Mouse (Mus musculus) embryonic facial prominence, embryonic 12.5 days (tissue): ENCODE measurements at regions not wholly inside any gene's neighbourhood (a gene's known extent, or its start where the extent isn't known, plus 50 kb on each side); places are given as distances from the start of the nearest gene placed in this dataset.
A peak's percentile ranks its signal among the peaks of the same experiment; 100 is the strongest.

Experiments
- ATAC-seq: fragments of 200-750 bp; cut with Nextera tagmentation; 2 replicates; pipeline ENCODE4 v1.8.0; 2017; ENCODE audit not compliant: insufficient number of reproducible peaks, insufficient read depth, low FRiP score, low TSS enrichment
- H3K27ac ChIP-seq: fragments of 300-500 bp; sonication (generic); 2 replicates; pipeline ENCODE4 v1.5.1; 2016; ENCODE audit warnings: mild to moderate bottlenecking
- H3K27me3 ChIP-seq: fragments of 300-500 bp; sonication (generic); 2 replicates; pipeline ENCODE4 v1.6.1; 2016; ENCODE audit warnings: mild to moderate bottlenecking, moderate library complexity
- H3K36me3 ChIP-seq: fragments of 300-500 bp; sonication (generic); 2 replicates; pipeline ENCODE4 v1.6.1; 2016; ENCODE audit warnings: mild to moderate bottlenecking
- H3K4me1 ChIP-seq: fragments of 300-500 bp; sonication (generic); 2 replicates; pipeline ENCODE4 v1.6.1; 2016
- H3K4me2 ChIP-seq: fragments of 300-500 bp; sonication (generic); replicated peaks from 2 replicates; pipeline ENCODE4 v1.6.1; 2016; ENCODE audit warnings: mild to moderate bottlenecking, moderate library complexity
- H3K4me3 ChIP-seq: fragments of 300-500 bp; sonication (generic); 2 replicates; pipeline ENCODE4 v1.5.1; 2016; ENCODE audit warnings: mild to moderate bottlenecking
- H3K9ac ChIP-seq: fragments of 300-500 bp; sonication (generic); 2 replicates; pipeline ENCODE4 v1.6.1; 2016; ENCODE audit warnings: mild to moderate bottlenecking, moderate library complexity
- H3K9me3 ChIP-seq: fragments of 300-500 bp; sonication (generic); 2 replicates; pipeline ENCODE4 v1.6.1; 2016; ENCODE audit warnings: mild to moderate bottlenecking, moderate library complexity
- WGBS: fragments of 180-500 bp; shearing (Covaris S2); methylation state at CpG from one replicate; pipeline ENCODE4 v1.1.7; 2016; 5-methylcytosine and 5-hydroxymethylcytosine counted together

DNA sequence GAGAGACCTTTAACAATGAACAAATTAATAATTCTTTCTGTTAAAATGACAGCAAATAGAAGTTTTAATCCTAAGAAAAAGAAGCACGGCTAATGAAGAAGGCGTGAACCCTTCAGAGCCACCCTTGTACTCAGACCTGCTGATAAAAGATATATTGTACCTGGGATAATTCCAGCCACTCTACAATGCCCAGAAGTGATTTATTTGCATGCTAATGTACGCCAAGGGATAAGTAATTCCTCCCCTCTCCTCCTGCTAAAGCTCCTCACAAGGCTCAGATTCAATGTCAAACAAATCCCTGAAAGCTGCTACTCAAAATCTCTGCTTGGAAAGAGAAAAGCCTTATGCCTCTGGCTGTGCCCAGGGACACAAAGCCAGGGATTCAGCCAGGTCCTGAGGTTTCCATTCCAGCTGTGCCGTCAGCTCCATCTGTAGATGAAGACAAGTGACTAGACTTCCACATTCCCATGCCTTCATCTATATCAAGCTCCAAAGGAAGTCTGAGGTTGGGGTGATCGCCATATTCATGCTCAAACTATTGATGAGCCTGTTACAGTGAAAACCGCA, 91.3 kb upstream of the Dcbld2 start:
- ATAC-seq = no peak
- no peaks in the 10 kb centered on the region for H3K9me3 ChIP-seq
- no peaks in the 10 kb centered on the region for H3K4me1 ChIP-seq
- no peak overlapping the region for H3K27ac ChIP-seq
- whole genome bisulfite sequencing = 73% methylated on average over 6 of the region's 6 CpGs
- no peak overlapping the region for H3K4me3 ChIP-seq
- no peaks in the 10 kb centered on the region for H3K27me3 ChIP-seq
- H3K4me2 ChIP-seq = no peak overlapping the region
- H3K36me3 ChIP-seq = no peaks in the 10 kb centered on the region
- no peak overlapping the region for H3K9ac ChIP-seq

DNA sequence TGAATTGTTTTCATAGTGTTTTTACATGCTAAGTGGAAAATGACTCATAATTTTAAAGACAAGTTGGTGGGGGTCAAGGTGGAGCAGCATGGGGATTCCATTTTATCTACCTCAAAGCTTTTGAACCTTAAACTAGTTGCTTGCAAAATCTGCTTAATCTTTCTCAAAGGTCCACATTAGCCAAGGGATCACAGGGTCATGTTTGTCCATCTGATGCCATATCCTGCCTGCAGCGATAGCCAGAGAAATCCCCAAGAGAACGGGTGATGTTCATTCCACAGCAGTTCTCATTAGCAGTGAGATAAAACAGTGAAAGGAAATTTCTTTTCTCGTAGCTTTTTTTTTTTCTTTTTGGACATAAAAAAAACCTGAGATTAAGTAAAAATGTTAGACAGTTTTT, 77.2 kb upstream of the Dcbld2 start:
- no peak overlapping the region for H3K9ac ChIP-seq
- ATAC-seq = no peak
- WGBS = 40% methylated on average over 3 of the region's 3 CpGs
- no peaks in the 10 kb centered on the region for H3K36me3 ChIP-seq
- H3K4me2 ChIP-seq = no peak overlapping the region
- H3K27ac ChIP-seq = no peak overlapping the region
- H3K4me1 ChIP-seq = no peaks in the 10 kb centered on the region
- H3K27me3 ChIP-seq = no peaks in the 10 kb centered on the region
- no peaks in the 10 kb centered on the region for H3K9me3 ChIP-seq
- no peak overlapping the region for H3K4me3 ChIP-seq

DNA sequence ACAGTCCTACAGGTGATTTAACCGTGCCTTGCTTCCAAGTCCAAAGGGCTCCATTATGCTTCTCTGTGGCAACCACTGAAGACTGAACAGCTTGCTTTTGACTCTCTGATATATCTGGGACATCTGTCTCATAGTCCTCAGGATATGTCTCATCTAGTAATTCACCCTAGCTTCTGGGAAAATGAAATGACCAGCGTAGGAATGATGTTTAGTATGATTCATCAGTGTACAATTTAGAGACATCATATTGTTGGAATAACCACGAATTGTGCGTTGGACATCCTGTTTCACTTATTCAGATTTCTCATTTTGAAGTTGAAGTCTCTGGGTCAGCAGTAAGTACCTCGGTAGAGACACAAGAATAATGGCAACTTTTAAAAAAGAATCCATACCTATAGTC, 64.3 kb upstream of the Dcbld2 start:
- H3K9me3 ChIP-seq = no peaks in the 10 kb centered on the region
- H3K4me1 ChIP-seq = peaks cover 3% of the 10 kb centered on the region; the same call in 1 of the 2 replicates
- no peak overlapping the region for H3K9ac ChIP-seq
- WGBS = 85% methylated on average over 5 of the region's 5 CpGs
- no peak overlapping the region for H3K27ac ChIP-seq
- no peak overlapping the region for H3K4me2 ChIP-seq
- H3K27me3 ChIP-seq = no peaks in the 10 kb centered on the region
- no peaks in the 10 kb centered on the region for H3K36me3 ChIP-seq
- H3K4me3 ChIP-seq = no peak overlapping the region
- ATAC-seq = no peak

DNA sequence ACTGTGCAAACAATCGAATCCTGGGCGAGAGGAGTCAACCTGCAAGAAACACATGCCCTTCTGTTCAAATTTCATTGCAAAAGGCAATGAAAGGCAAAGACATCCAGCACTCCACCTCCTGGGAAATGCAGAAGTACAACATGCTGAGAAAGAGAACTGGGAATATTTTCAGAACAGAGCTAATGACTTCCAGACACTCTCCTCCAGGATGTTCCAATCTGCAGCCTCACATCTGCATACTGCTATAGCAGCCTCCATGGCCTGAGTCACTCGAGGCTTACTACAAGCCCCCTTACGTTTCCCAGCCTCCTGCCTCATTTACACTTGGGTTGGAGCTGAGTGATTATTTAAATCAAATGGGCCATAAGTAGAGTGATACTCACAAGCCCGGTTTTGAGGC, 58.9 kb upstream of the Dcbld2 start:
- Histone ChIP-seq H3K27ac (0 out of 2 replicates have a peak overlapping the region, but pooled peaks have one; percentile 54), H3K9me3 (no peaks in the 10 kb centered on the region), H3K4me3 (no peak overlapping the region), H3K4me1 (peaks cover 14% of the 10 kb centered on the region), H3K27me3 (no peaks in the 10 kb centered on the region), H3K4me2 (0 out of 2 replicates have a peak overlapping the region, but pooled peaks have one; percentile 13), H3K36me3 (no peaks in the 10 kb centered on the region), H3K9ac (no peak overlapping the region)
- peak; percentile 72 for ATAC-seq
- WGBS = 14% methylated on average over 5 of the region's 5 CpGs

DNA sequence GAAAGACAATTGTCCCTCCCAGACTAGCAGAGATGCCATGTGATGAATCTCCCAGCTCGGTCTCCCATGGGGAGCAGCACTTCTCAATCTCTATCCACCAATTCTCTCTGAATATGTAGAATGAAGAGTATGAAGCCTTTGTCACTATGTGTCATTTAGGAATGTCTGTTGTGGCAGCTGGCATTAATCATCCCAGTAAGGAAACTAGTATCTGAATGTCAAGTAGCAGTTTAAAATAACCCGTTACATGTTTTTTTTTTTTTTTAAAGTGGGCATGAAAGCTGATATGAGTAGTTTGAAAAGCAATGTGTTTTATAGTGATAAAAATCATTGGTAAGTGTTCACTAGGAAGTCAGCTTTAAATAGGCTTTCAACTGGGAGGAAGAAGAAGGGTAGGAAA, 58.4 kb upstream of the Dcbld2 start:
- no peak for ATAC-seq
- Histone ChIP-seq H3K27ac (0 out of 2 replicates have a peak overlapping the region, but pooled peaks have one; percentile 54), H3K27me3 (no peaks in the 10 kb centered on the region), H3K4me2 (0 out of 2 replicates have a peak overlapping the region, but pooled peaks have one; percentile 13), H3K4me1 (peaks cover 14% of the 10 kb centered on the region), H3K4me3 (no peak overlapping the region), H3K36me3 (no peaks in the 10 kb centered on the region), H3K9ac (no peak overlapping the region), H3K9me3 (no peaks in the 10 kb centered on the region)
- WGBS = 20% methylated on average over 2 of the region's 2 CpGs

DNA sequence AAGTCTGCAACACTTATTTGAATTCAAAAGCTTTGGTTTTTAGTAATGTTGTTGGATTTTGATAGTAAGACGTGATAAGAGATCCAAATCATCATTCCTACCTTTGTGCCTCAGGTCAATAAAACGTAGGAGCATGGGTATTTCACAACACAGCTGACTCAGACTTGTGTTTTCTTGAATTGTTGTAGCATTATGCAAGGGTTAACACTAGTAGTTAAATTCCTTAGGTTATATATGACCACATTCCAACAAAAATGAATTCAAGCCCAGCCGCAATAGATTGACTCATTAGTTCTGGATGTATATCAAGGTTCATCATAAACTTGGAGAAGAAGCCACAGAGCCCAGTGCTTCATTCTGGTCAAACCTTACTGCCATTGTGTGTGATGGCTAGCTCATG, 56.1 kb upstream of the Dcbld2 start:
- no peak for ATAC-seq
- Histone ChIP-seq H3K27ac (no peak overlapping the region), H3K36me3 (no peaks in the 10 kb centered on the region), H3K9me3 (no peaks in the 10 kb centered on the region), H3K4me3 (no peak overlapping the region), H3K9ac (no peak overlapping the region), H3K27me3 (no peaks in the 10 kb centered on the region), H3K4me1 (peaks cover 14% of the 10 kb centered on the region), H3K4me2 (no peak overlapping the region)
- 86% methylated on average over 3 of the region's 3 CpGs for WGBS

DNA sequence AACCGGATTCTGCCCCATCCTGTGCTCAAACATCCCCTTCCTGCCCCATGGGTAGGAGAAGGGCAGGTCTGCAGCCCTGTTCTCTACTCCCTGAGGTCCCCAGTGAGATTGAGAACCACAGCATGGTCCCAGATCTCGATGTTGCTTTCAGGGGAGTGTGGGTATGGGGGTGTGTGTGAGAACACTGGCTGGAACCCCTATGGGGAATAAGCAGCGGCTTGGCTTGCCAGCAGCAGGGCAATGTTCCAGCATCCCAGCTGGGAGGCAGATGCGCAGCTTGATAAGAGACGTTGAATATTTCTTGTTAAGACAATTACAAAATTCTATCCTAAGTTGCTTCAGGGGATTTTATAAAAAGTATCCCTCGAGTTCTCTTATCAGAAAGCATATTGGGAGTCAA, 53.7 kb upstream of the Dcbld2 start:
- Histone ChIP-seq H3K27ac (no peak overlapping the region), H3K36me3 (no peaks in the 10 kb centered on the region), H3K9me3 (no peaks in the 10 kb centered on the region), H3K4me2 (no peak overlapping the region), H3K27me3 (no peaks in the 10 kb centered on the region), H3K4me3 (no peak overlapping the region), H3K9ac (no peak overlapping the region), H3K4me1 (peaks cover 6% of the 10 kb centered on the region)
- no peak for ATAC-seq
- 66% methylated on average over 6 of the region's 6 CpGs for WGBS
